Mouse (Mus musculus) CH12.LX (cell line): Measurements from ENCODE around the gene Ntmt1. TPM values are rescaled to one million over a fixed set of nuclear protein-coding genes. Genes with fewer than 3 reads are reported as not detected.

Experiments used
- DNase-seq: peaks from one replicate; pipeline ENCODE4 v3.0.0-alpha.2; 2013; ENCODE audit errors: extremely low read depth
- H3K27ac ChIP-seq: 2 replicates; pipeline ENCODE4 v1.5.1; 2012; ENCODE audit warnings: low read depth, mild to moderate bottlenecking, control low read depth, moderate library complexity; ENCODE audit not compliant: insufficient read depth
- H3K27me3 ChIP-seq: replicated peaks from 2 replicates; pipeline ENCODE3; 2012; ENCODE audit warnings: inconsistent platforms
- H3K36me3 ChIP-seq, 2 experiments: replicated peaks in 1 of 2; 2 replicates each; pipeline versions ENCODE3 to v1.6.1; 2012; ENCODE audit warnings: inconsistent platforms in 1 of 2, low read length in 1 of 2, mild to moderate bottlenecking in 1 of 2, mixed read lengths in 1 of 2, moderate library complexity in 1 of 2; ENCODE audit not compliant: control insufficient read depth in 1 of 2, insufficient read depth in 1 of 2
- H3K4me1 ChIP-seq, 2 experiments: 2 replicates each; pipeline ENCODE4 v1.6.1; 2012; ENCODE audit warnings: inconsistent platforms in 1 of 2, moderate library complexity in 1 of 2; ENCODE audit not compliant: insufficient read depth in 2 of 2, control insufficient read depth in 1 of 2
- H3K4me2 ChIP-seq: 2 replicates; pipeline ENCODE4 v1.6.1; 2012; ENCODE audit warnings: low read depth, mild to moderate bottlenecking, control low read depth; ENCODE audit not compliant: poor library complexity, insufficient read depth, severe bottlenecking
- H3K4me3 ChIP-seq, 3 experiments: fragments of 150-350 bp in 1 of 3; sonication (generic) in 1 of 3; replicated peaks in 1 of 3; 2 replicates each; pipeline versions ENCODE3 to v1.5.1; 2011 to 2012; ENCODE audit warnings: low read depth in 2 of 3, low read length in 2 of 3, mild to moderate bottlenecking in 2 of 3, moderate library complexity in 2 of 3, control low read depth in 1 of 3, improper control_type of control experiment in 1 of 3, inconsistent platforms in 1 of 3, mixed read lengths in 1 of 3; ENCODE audit not compliant: poor library complexity in 1 of 3
- H3K79me2 ChIP-seq: replicated peaks from 2 replicates; pipeline ENCODE4 v1.6.1; 2012; ENCODE audit warnings: mild to moderate bottlenecking, moderate library complexity; ENCODE audit not compliant: control insufficient read depth, poor library complexity, insufficient read depth, severe bottlenecking; ENCODE audit errors: extremely low read depth
- H3K9ac ChIP-seq: 2 replicates; pipeline ENCODE4 v1.6.1; 2012; ENCODE audit warnings: low read depth, mild to moderate bottlenecking, control low read depth, moderate library complexity; ENCODE audit not compliant: insufficient read depth
- H3K9me3 ChIP-seq: replicated peaks from 2 replicates; pipeline ENCODE3; 2012; ENCODE audit warnings: low read length, inconsistent platforms, mixed read lengths
- BHLHE40 ChIP-seq: IDR thresholded peaks from 2 replicates; pipeline ENCODE4 v1.6.1; 2011; ENCODE audit warnings: mild to moderate bottlenecking, low read depth, low read length, improper control_type of control experiment
- CHD2 ChIP-seq: IDR thresholded peaks from 2 replicates; pipeline ENCODE4 v1.6.1; 2011; ENCODE audit warnings: low read length, improper control_type of control experiment
- CTCF ChIP-seq, 2 experiments: IDR thresholded peaks in 1 of 2; conservative IDR thresholded peaks in 1 of 2; 2 replicates each; pipeline ENCODE4 v1.5.1; 2011 to 2012; ENCODE audit warnings: low read depth in 2 of 2, low read length in 2 of 2, improper control_type of control experiment in 1 of 2, inconsistent platforms in 1 of 2, mild to moderate bottlenecking in 1 of 2, moderate library complexity in 1 of 2
- E2F4 ChIP-seq: IDR thresholded peaks from 2 replicates; pipeline ENCODE4 v1.6.1; 2011; ENCODE audit warnings: low read depth, low read length, improper control_type of control experiment; ENCODE audit not compliant: insufficient replicate concordance
- ELF1 ChIP-seq: IDR thresholded peaks from 2 replicates; pipeline ENCODE4 v1.6.1; 2014; ENCODE audit warnings: low read depth, mild to moderate bottlenecking, inconsistent platforms, low read length, improper control_type of control experiment
- EP300 ChIP-seq: IDR thresholded peaks from 2 replicates; pipeline ENCODE4 v1.6.1; 2011; ENCODE audit warnings: low read length, improper control_type of control experiment
- ETS1 ChIP-seq: conservative IDR thresholded peaks from 2 replicates; pipeline ENCODE4 v1.6.1; 2012; ENCODE audit warnings: low read depth, mild to moderate bottlenecking, inconsistent platforms, low read length, improper control_type of control experiment, moderate library complexity
- HCFC1 ChIP-seq: IDR thresholded peaks from 2 replicates; pipeline ENCODE4 v1.6.1; 2012; ENCODE audit warnings: low read depth, mild to moderate bottlenecking, inconsistent platforms, low read length, improper control_type of control experiment
- IRF4 ChIP-seq: IDR thresholded peaks from 2 replicates; pipeline ENCODE4 v1.6.1; 2014; ENCODE audit warnings: low read depth, mild to moderate bottlenecking, inconsistent platforms, low read length, improper control_type of control experiment
- MAFK ChIP-seq: IDR thresholded peaks from 2 replicates; pipeline ENCODE4 v1.6.1; 2011; ENCODE audit warnings: low read length, improper control_type of control experiment; ENCODE audit not compliant: insufficient replicate concordance
- MAX ChIP-seq: IDR thresholded peaks from 2 replicates; pipeline ENCODE4 v1.6.1; 2011; ENCODE audit warnings: low read length, improper control_type of control experiment
- MAZ ChIP-seq: IDR thresholded peaks from 2 replicates; pipeline ENCODE4 v1.6.1; 2012; ENCODE audit warnings: low read depth, mild to moderate bottlenecking, inconsistent platforms, low read length, improper control_type of control experiment, moderate library complexity
- MEF2A ChIP-seq: IDR thresholded peaks from 2 replicates; pipeline ENCODE4 v1.6.1; 2014; ENCODE audit warnings: low read depth, mild to moderate bottlenecking, inconsistent platforms, low read length, improper control_type of control experiment, borderline replicate concordance
- MXI1 ChIP-seq: IDR thresholded peaks from 2 replicates; pipeline ENCODE4 v1.6.1; 2011; ENCODE audit warnings: mild to moderate bottlenecking, low read depth, low read length, improper control_type of control experiment
- MYC ChIP-seq: IDR thresholded peaks from 2 replicates; pipeline ENCODE4 v1.6.1; 2011; ENCODE audit warnings: low read depth, mild to moderate bottlenecking, improper control_type of control experiment, low read length
- NELFE ChIP-seq: IDR thresholded peaks from 2 replicates; pipeline ENCODE4 v1.6.1; 2011; ENCODE audit warnings: low read depth, low read length, improper control_type of control experiment
- PAX5 ChIP-seq: IDR thresholded peaks from 2 replicates; pipeline ENCODE4 v1.6.1; 2012; ENCODE audit warnings: low read length, inconsistent platforms, mixed read lengths
- POLR2A ChIP-seq: IDR thresholded peaks from 2 replicates; pipeline ENCODE4 v1.6.1; 2011; ENCODE audit warnings: low read depth, mild to moderate bottlenecking, improper control_type of control experiment, low read length
- POLR2AphosphoS2 ChIP-seq: IDR thresholded peaks from 2 replicates; pipeline ENCODE4 v1.6.1; 2011; ENCODE audit warnings: low read depth, low read length, improper control_type of control experiment
- RAD21 ChIP-seq: IDR thresholded peaks from 2 replicates; pipeline ENCODE4 v1.6.1; 2011; ENCODE audit warnings: low read depth, mild to moderate bottlenecking, low read length, improper control_type of control experiment, moderate library complexity
- RCOR1 ChIP-seq: conservative IDR thresholded peaks from 2 replicates; pipeline ENCODE4 v1.6.1; 2012; ENCODE audit warnings: low read depth, mild to moderate bottlenecking, inconsistent platforms, low read length, improper control_type of control experiment
- SIN3A ChIP-seq: IDR thresholded peaks from 2 replicates; pipeline ENCODE4 v1.6.1; 2012; ENCODE audit warnings: low read length, improper control_type of control experiment, inconsistent platforms
- SMC3 ChIP-seq: IDR thresholded peaks from 2 replicates; pipeline ENCODE4 v1.6.1; 2011; ENCODE audit warnings: low read depth, low read length, improper control_type of control experiment
- TBP ChIP-seq: conservative IDR thresholded peaks from 2 replicates; pipeline ENCODE4 v1.6.1; 2011; ENCODE audit warnings: low read depth, low read length, improper control_type of control experiment
- ZC3H11A ChIP-seq: IDR thresholded peaks from 2 replicates; pipeline ENCODE4 v1.6.1; 2012; ENCODE audit warnings: low read depth, mild to moderate bottlenecking, inconsistent platforms, low read length, improper control_type of control experiment
- ZMIZ1 ChIP-seq: IDR thresholded peaks from 2 replicates; pipeline ENCODE4 v1.6.1; 2012; ENCODE audit warnings: low read depth, mild to moderate bottlenecking, inconsistent platforms, low read length, improper control_type of control experiment
- ZNF384 ChIP-seq: IDR thresholded peaks from 2 replicates; pipeline ENCODE4 v1.6.1; 2012; ENCODE audit warnings: low read depth, low read length, improper control_type of control experiment, inconsistent platforms
- dilution Hi-C: fragments of 300-500 bp; cut with MboI; formaldehyde crosslinking; loops from 2 replicates; pipeline ENCODE4 v1.14.3; 2020; ENCODE audit warnings: low sequenced_read_pairs; ENCODE audit not compliant: extremely low pct_unique_long_range_greater_than_20kb, extremely low pct_ligation_motif_present
- in situ Hi-C: fragments of 300-500 bp; cut with MboI; formaldehyde crosslinking; loops from 3 replicates; pipeline ENCODE4 v1.14.3; 2019; ENCODE audit warnings: low sequenced_read_pairs, low pct_ligation_motif_present, low pct_unique_long_range_greater_than_20kb, mixed read lengths
- polyA plus RNA-seq: library from polyadenylated mRNA; unstranded; fragments of >175 nt; gene quantifications from 2 replicates; pipeline ENCODE4 v1.2.1, GENCODE M21; 2012; ENCODE audit warnings: low read depth; ENCODE audit not compliant: insufficient read length
- total RNA-seq, 2 experiments: library from RNA; depleted of rRNA; stranded (reverse); fragments of 300-350 nt in 1 of 2; fragments of >200 nt in 1 of 2; gene quantifications; 2 replicates each; pipeline ENCODE4 v1.2.3; 2012 to 2014

Gene Ntmt1
- total and polyA plus RNA-seq, 3 experiments: 43.3 to 66.1 (median 50.4) TPM

GRCm38 (mm10) chr2:30792061-30792460, 15.6 kb upstream of the Ntmt1 start:
- H3K4me3 ChIP-seq: no peak overlapping the region
- in situ Hi-C loops: loop anchor here (5.0 kb wide), 2 partner anchors 70 to 355 kb away; no protein-coding TSS in a partner anchor
- H3K9me3 ChIP-seq: no peaks in the 10 kb centered on the region
- H3K27me3 ChIP-seq: peaks cover 11% of the 10 kb centered on the region
- H3K79me2 ChIP-seq: no peaks in the 10 kb centered on the region
- H3K27ac ChIP-seq: no peak overlapping the region
- dilution Hi-C loops: no loop called here
- no peak overlapping the region for H3K9ac ChIP-seq
- no peak for TF ChIP-seq NELFE
- TF ChIP-seq EP300: 0 out of 2 replicates have a peak, but pooled peaks have one; percentile 15
- peaks cover 11 to 35% of the 10 kb centered on the region in 2 experiments for H3K4me1 ChIP-seq
- DNase-seq: no peak
- no peak overlapping the region for H3K4me2 ChIP-seq
- no peaks in the 10 kb centered on the region for H3K36me3 ChIP-seq

DNA sequence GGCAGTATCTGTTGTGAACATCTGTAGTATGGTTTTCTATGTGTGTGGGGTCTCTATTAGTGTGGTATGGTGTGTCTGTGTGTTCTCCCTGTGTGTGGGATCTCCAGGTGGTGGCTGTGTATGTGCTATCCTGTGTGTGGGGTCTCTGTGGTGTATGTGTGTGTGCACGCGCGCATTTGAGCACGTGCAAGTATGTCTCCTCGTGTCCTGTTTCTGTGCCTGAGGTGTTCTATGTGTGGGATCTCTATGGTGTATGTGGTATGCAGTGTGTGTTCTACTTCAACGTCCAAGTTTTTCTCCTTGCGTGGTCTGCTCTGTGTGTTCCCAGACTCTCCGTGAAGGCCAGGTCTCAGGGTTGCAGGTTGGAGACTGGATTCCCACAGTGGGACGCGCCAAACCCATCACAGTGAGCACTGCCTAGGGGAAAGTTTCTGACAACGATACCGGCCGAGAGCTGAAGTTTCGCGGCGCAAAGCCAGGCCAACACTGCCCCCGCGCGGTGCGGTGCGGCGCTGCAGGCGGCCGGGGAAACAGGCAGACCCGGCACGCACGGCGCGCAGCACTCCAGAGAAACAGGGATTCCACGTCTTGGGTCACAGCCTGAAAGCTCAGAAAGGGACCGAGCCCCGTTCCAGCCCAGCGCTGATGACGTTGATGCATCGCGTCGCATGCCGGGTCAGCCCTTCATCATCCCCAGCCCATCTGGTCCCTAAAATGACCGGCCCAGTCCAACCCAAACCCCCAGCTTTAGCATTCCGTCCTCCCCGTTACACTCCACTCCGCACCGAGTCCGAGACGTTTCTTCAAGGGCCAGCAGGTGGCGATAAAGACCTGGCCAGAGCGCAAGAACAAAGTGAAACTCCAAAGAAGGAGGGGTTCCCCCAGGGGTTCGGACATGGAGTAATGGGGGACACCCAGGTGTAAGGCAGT, 13.2 kb upstream of the Ntmt1 start:
- H3K9ac ChIP-seq: no peak overlapping the region
- peak; percentile 95 for TF ChIP-seq SMC3
- TF ChIP-seq ZNF384: no peak
- TF ChIP-seq RCOR1: no peak
- peak; percentile 69 for TF ChIP-seq MXI1
- TF ChIP-seq ELF1: 0 out of 2 replicates have a peak, but pooled peaks have one; percentile 15
- TF ChIP-seq TBP: no peak
- TF ChIP-seq BHLHE40: peak; percentile 53
- peak; percentile 77; the same call in 1 of the 2 replicates for TF ChIP-seq MAZ
- TF ChIP-seq EP300: no peak
- no peak for TF ChIP-seq POLR2AphosphoS2
- peak; percentile 30; the same call in 1 of the 2 replicates for TF ChIP-seq ETS1
- TF ChIP-seq NELFE: 0 out of 2 replicates have a peak, but pooled peaks have one; percentile 50
- TF ChIP-seq MYC: 0 out of 2 replicates have a peak, but pooled peaks have one; percentile 10
- no peak for TF ChIP-seq CHD2
- TF ChIP-seq ZC3H11A: peak; percentile 94
- TF ChIP-seq HCFC1: peak; percentile 45; the same call in 1 of the 2 replicates
- peak; percentile 53; the same call in 1 of the 2 replicates for TF ChIP-seq MAX
- TF ChIP-seq CTCF (conservative IDR thresholded peaks at IDR 0.05 in 1 of 2, IDR thresholded peaks at IDR 0.05 in 1 of 2; ENCODE audit: low read depth in 2 of 2, low read length in 2 of 2): peak; percentile 28 to 92
- peak; percentile 52; the same call in 1 of the 2 replicates for TF ChIP-seq IRF4
- TF ChIP-seq E2F4: no peak
- TF ChIP-seq POLR2A: no peak
- TF ChIP-seq RAD21: peak; percentile 92
- no peak for TF ChIP-seq MAFK
- TF ChIP-seq MEF2A: peak; percentile 28; the same call in 1 of the 2 replicates
- TF ChIP-seq PAX5: no peak
- no peak; the same call in 1 of the 2 replicates for TF ChIP-seq ZMIZ1
- TF ChIP-seq SIN3A: peak; percentile 68
- H3K36me3 ChIP-seq: no peaks in the 10 kb centered on the region
- dilution Hi-C loops: no loop called here
- in situ Hi-C loops: loop anchor here (5.0 kb wide), 2 partner anchors 72 to 357 kb away; no protein-coding TSS in a partner anchor
- H3K79me2 ChIP-seq: no peaks in the 10 kb centered on the region
- H3K27ac ChIP-seq: no peak overlapping the region
- peak; percentile 78 for DNase-seq
- peak overlapping the region; percentile 15 to 44 (median 31) for H3K4me3 ChIP-seq
- H3K9me3 ChIP-seq: no peaks in the 10 kb centered on the region
- peak overlapping the region; percentile 38 for H3K4me2 ChIP-seq
- H3K4me1 ChIP-seq: peaks cover 11 to 35% of the 10 kb centered on the region in 2 experiments
- H3K27me3 ChIP-seq: peaks cover 32% of the 10 kb centered on the region
